Mouse (Mus musculus): ENCODE measurements around the gene Pir. TPM values are rescaled to one million over a fixed set of nuclear protein-coding genes. Genes with fewer than 3 reads are reported as not detected.

Gene Pir
- polyA plus RNA-seq, 1 experiment from 2014 or later, result 5.7 TPM

- Histone ChIP-seq H3K27ac (ENCODE audit: low read depth, low read length) (no peak overlapping the region), H3K4me3 (ENCODE audit: low read length) (no peak overlapping the region), H3K36me3 (ENCODE audit: control insufficient read depth, insufficient read depth, low read length) (no peaks in the 10 kb centered on the region), H3K4me1 (ENCODE audit: control insufficient read depth, insufficient read depth, low read depth, low read length) (no peaks in the 10 kb centered on the region), H3K9ac (ENCODE audit: low read depth, low read length) (no peak overlapping the region), H3K9me3 (ENCODE audit: control insufficient read depth, low read length) (no peaks in the 10 kb centered on the region), H3K27me3 (replicated peaks; ENCODE audit: control insufficient read depth, insufficient read depth, low read length) (peaks cover 3% of the 10 kb centered on the region; the same call in 1 of the 2 replicates), H3K4me2 (ENCODE audit: low read length) (no peak overlapping the region)
- 88% methylated on average over 3 of the region's 3 CpGs for WGBS
- ATAC-seq, result no peak
Measured at GRCm38 (mm10) chrX:164270603-164271002, 1.4 kb downstream of the Pir start.

- no peak for ATAC-seq
- Histone ChIP-seq H3K27me3 (replicated peaks; ENCODE audit: control insufficient read depth, insufficient read depth, low read length) (no peaks in the 10 kb centered on the region; the same call in 1 of the 2 replicates), H3K4me2 (ENCODE audit: low read length) (no peak overlapping the region), H3K9ac (ENCODE audit: low read depth, low read length) (no peak overlapping the region), H3K36me3 (ENCODE audit: control insufficient read depth, insufficient read depth, low read length) (no peaks in the 10 kb centered on the region), H3K4me1 (ENCODE audit: control insufficient read depth, insufficient read depth, low read depth, low read length) (no peaks in the 10 kb centered on the region), H3K4me3 (ENCODE audit: low read length) (no peak overlapping the region), H3K27ac (ENCODE audit: low read depth, low read length) (no peak overlapping the region), H3K9me3 (ENCODE audit: control insufficient read depth, low read length) (no peaks in the 10 kb centered on the region)
- 56% methylated on average over 3 of the region's 3 CpGs for WGBS
Measured at GRCm38 (mm10) chrX:164275536-164275935, 6.4 kb downstream of the Pir start.

- H3K9ac ChIP-seq (ENCODE audit: low read depth, low read length), result no peak overlapping the region
- H3K27ac ChIP-seq (ENCODE audit: low read depth, low read length), result no peak overlapping the region
- no peak overlapping the region for H3K4me3 ChIP-seq (ENCODE audit: low read length)
- no peaks in the 10 kb centered on the region for H3K4me1 ChIP-seq (ENCODE audit: control insufficient read depth, insufficient read depth, low read depth, low read length)
- no peaks in the 10 kb centered on the region for H3K9me3 ChIP-seq (ENCODE audit: control insufficient read depth, low read length)
- WGBS, result 71% methylated on average over 5 of the region's 7 CpGs
- ATAC-seq, result no peak
- H3K36me3 ChIP-seq (ENCODE audit: control insufficient read depth, insufficient read depth, low read length), result no peaks in the 10 kb centered on the region
- H3K27me3 ChIP-seq (replicated peaks; ENCODE audit: control insufficient read depth, insufficient read depth, low read length), result no peaks in the 10 kb centered on the region; the same call in 1 of the 2 replicates
- H3K4me2 ChIP-seq (ENCODE audit: low read length), result no peak overlapping the region
Measured at GRCm38 (mm10) chrX:164280918-164281647, 11.9 kb downstream of the Pir start.

- H3K4me2 ChIP-seq (ENCODE audit: low read length), result no peak overlapping the region
- no peaks in the 10 kb centered on the region for H3K36me3 ChIP-seq (ENCODE audit: control insufficient read depth, insufficient read depth, low read length)
- no peak overlapping the region for H3K27ac ChIP-seq (ENCODE audit: low read depth, low read length)
- ATAC-seq, result no peak
- H3K27me3 ChIP-seq (replicated peaks; ENCODE audit: control insufficient read depth, insufficient read depth, low read length), result no peaks in the 10 kb centered on the region; the same call in 1 of the 2 replicates
- H3K4me1 ChIP-seq (ENCODE audit: control insufficient read depth, insufficient read depth, low read depth, low read length), result no peaks in the 10 kb centered on the region
- H3K9me3 ChIP-seq (ENCODE audit: control insufficient read depth, low read length), result no peaks in the 10 kb centered on the region
- 92% methylated on average over 4 of the region's 4 CpGs for WGBS
- H3K9ac ChIP-seq (ENCODE audit: low read depth, low read length), result no peak overlapping the region
- H3K4me3 ChIP-seq (ENCODE audit: low read length), result no peak overlapping the region
Measured at GRCm38 (mm10) chrX:164283808-164284207, 14.6 kb downstream of the Pir start.

GRCm38 (mm10) chrX:164287077-164287476 lies 17.9 kb downstream of the Pir start:
- no peaks in the 10 kb centered on the region for H3K36me3 ChIP-seq (ENCODE audit: control insufficient read depth, insufficient read depth, low read length)
- H3K9ac ChIP-seq (ENCODE audit: low read depth, low read length), result no peak overlapping the region
- no peaks in the 10 kb centered on the region for H3K9me3 ChIP-seq (ENCODE audit: control insufficient read depth, low read length)
- no peak overlapping the region for H3K4me3 ChIP-seq (ENCODE audit: low read length)
- H3K4me2 ChIP-seq (ENCODE audit: low read length), result no peak overlapping the region
- H3K27ac ChIP-seq (ENCODE audit: low read depth, low read length), result no peak overlapping the region
- H3K27me3 ChIP-seq (replicated peaks; ENCODE audit: control insufficient read depth, insufficient read depth, low read length), result no peaks in the 10 kb centered on the region
- 67% methylated on average over 3 of the region's 3 CpGs for WGBS
- no peak for ATAC-seq
- no peaks in the 10 kb centered on the region for H3K4me1 ChIP-seq (ENCODE audit: control insufficient read depth, insufficient read depth, low read depth, low read length)

- Histone ChIP-seq H3K4me2 (ENCODE audit: low read length) (no peak overlapping the region), H3K9me3 (ENCODE audit: control insufficient read depth, low read length) (no peaks in the 10 kb centered on the region), H3K9ac (ENCODE audit: low read depth, low read length) (no peak overlapping the region), H3K4me1 (ENCODE audit: control insufficient read depth, insufficient read depth, low read depth, low read length) (no peaks in the 10 kb centered on the region), H3K27me3 (replicated peaks; ENCODE audit: control insufficient read depth, insufficient read depth, low read length) (no peaks in the 10 kb centered on the region; the same call in 1 of the 2 replicates), H3K36me3 (ENCODE audit: control insufficient read depth, insufficient read depth, low read length) (no peaks in the 10 kb centered on the region), H3K27ac (ENCODE audit: low read depth, low read length) (no peak overlapping the region), H3K4me3 (ENCODE audit: low read length) (no peak overlapping the region)
- ATAC-seq, result no peak
- WGBS, result 67% methylated on average over 5 of the region's 5 CpGs
Measured at GRCm38 (mm10) chrX:164291147-164291546, 22.0 kb downstream of the Pir start.

- no peak overlapping the region for H3K9ac ChIP-seq (ENCODE audit: low read depth, low read length)
- 68% methylated on average over 2 of the region's 2 CpGs for WGBS
- H3K36me3 ChIP-seq (ENCODE audit: control insufficient read depth, insufficient read depth, low read length), result no peaks in the 10 kb centered on the region
- ATAC-seq, result no peak
- no peak overlapping the region for H3K4me3 ChIP-seq (ENCODE audit: low read length)
- no peaks in the 10 kb centered on the region for H3K9me3 ChIP-seq (ENCODE audit: control insufficient read depth, low read length)
- no peaks in the 10 kb centered on the region for H3K27me3 ChIP-seq (replicated peaks; ENCODE audit: control insufficient read depth, insufficient read depth, low read length)
- no peaks in the 10 kb centered on the region for H3K4me1 ChIP-seq (ENCODE audit: control insufficient read depth, insufficient read depth, low read depth, low read length)
- H3K4me2 ChIP-seq (ENCODE audit: low read length), result no peak overlapping the region
- no peak overlapping the region for H3K27ac ChIP-seq (ENCODE audit: low read depth, low read length)
Measured at GRCm38 (mm10) chrX:164306250-164306649, 37.1 kb downstream of the Pir start.

GRCm38 (mm10) chrX:164313876-164314275 lies 44.7 kb downstream of the Pir start:
- Histone ChIP-seq H3K4me2 (ENCODE audit: low read length) (no peak overlapping the region), H3K9me3 (ENCODE audit: control insufficient read depth, low read length) (no peaks in the 10 kb centered on the region), H3K27ac (ENCODE audit: low read depth, low read length) (no peak overlapping the region), H3K9ac (ENCODE audit: low read depth, low read length) (no peak overlapping the region), H3K36me3 (ENCODE audit: control insufficient read depth, insufficient read depth, low read length) (no peaks in the 10 kb centered on the region), H3K4me3 (ENCODE audit: low read length) (no peak overlapping the region), H3K27me3 (replicated peaks; ENCODE audit: control insufficient read depth, insufficient read depth, low read length) (no peaks in the 10 kb centered on the region), H3K4me1 (ENCODE audit: control insufficient read depth, insufficient read depth, low read depth, low read length) (no peaks in the 10 kb centered on the region)
- 74% methylated on average over 1 of the region's 1 CpGs for WGBS
- ATAC-seq, result no peak

GRCm38 (mm10) chrX:164318554-164318953 lies 49.4 kb downstream of the Pir start:
- Histone ChIP-seq H3K4me1 (ENCODE audit: control insufficient read depth, insufficient read depth, low read depth, low read length) (no peaks in the 10 kb centered on the region), H3K27ac (ENCODE audit: low read depth, low read length) (no peak overlapping the region), H3K27me3 (replicated peaks; ENCODE audit: control insufficient read depth, insufficient read depth, low read length) (no peaks in the 10 kb centered on the region), H3K36me3 (ENCODE audit: control insufficient read depth, insufficient read depth, low read length) (no peaks in the 10 kb centered on the region), H3K9ac (ENCODE audit: low read depth, low read length) (no peak overlapping the region), H3K4me2 (ENCODE audit: low read length) (no peak overlapping the region), H3K9me3 (ENCODE audit: control insufficient read depth, low read length) (no peaks in the 10 kb centered on the region), H3K4me3 (ENCODE audit: low read length) (no peak overlapping the region)
- ATAC-seq, result no peak
- WGBS, result 88% methylated on average over 4 of the region's 4 CpGs
